Mouse (Mus musculus) gastrocnemius, adult 2 months (tissue): Measurements from ENCODE around the gene Arl6ip1. TPM values are rescaled to one million over a fixed set of nuclear protein-coding genes. Genes with fewer than 3 reads are reported as not detected.
A peak's percentile ranks its signal among the peaks of the same experiment; 100 is the strongest.

Source experiments
- DNase-seq: peaks from one replicate; pipeline ENCODE4 v3.0.0; 2022
- H3K27ac ChIP-seq: fragments of 200-600 bp; 2 replicates; pipeline ENCODE4 v1.8.1; 2022; ENCODE audit warnings: mild to moderate bottlenecking
- H3K4me3 ChIP-seq: fragments of 200-600 bp; 2 replicates; pipeline ENCODE4 v1.8.1; 2022; ENCODE audit warnings: mild to moderate bottlenecking, moderate library complexity
- CTCF ChIP-seq: fragments of 200-600 bp; IDR thresholded peaks from 2 replicates; pipeline ENCODE4 v1.8.1; 2022; ENCODE audit warnings: antibody characterized with exemption, mild to moderate bottlenecking, moderate library complexity
- intact Hi-C: fragments of 180-260 bp; cut with DNase I; formaldehyde crosslinking; loops from one replicate; pipeline ENCODE4 v1.15.1; 2025
- total RNA-seq, 2 experiments: library from RNA; stranded (reverse); gene quantifications; 2 replicates each; pipeline ENCODE4 v1.2.3; 2021

The Arl6ip1 gene
- total RNA-seq, 2 experiments from 2014 or later = 7.9 to 11.2 TPM

DNA sequence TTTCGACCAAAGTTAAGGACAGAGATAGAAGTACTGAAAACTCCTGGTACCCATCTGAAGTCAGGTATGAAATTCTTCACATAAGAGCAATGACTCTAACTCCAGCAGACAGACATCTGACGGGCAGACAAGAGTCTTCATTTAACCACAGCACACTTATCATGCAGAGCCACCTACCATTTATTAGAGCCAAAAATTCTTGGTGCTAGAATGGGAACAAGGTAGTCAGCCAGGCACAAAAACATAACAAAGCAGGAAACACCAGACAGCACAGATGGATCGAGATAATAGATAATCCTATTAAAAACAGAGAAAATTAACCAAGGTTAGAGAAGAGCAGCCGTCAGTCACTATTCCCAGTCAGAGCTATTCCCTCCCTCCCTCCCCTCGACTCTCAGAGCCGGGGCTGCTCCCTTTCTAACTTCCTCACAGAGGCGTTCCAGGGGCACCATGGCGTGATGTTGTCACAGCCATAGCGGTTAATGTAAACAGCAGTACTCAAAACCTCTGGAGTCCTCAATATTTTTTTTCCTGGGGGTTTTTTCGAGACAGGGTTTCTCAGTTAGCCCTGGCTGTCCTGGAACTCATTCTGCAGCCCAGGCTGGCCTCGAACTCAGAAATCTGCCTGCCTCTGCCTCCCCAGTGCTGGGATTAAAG lies 3.1 kb downstream of the Arl6ip1 start:
- Histone ChIP-seq H3K4me3 (no peak overlapping the region), H3K27ac (no peak overlapping the region)
- intact Hi-C loops = loop anchor here (10.0 kb wide), 1 partner anchor 588 kb away; the partner anchor contains the start of gene Ccp110
- TF ChIP-seq CTCF = no peak
- DNase-seq = no peak

DNA sequence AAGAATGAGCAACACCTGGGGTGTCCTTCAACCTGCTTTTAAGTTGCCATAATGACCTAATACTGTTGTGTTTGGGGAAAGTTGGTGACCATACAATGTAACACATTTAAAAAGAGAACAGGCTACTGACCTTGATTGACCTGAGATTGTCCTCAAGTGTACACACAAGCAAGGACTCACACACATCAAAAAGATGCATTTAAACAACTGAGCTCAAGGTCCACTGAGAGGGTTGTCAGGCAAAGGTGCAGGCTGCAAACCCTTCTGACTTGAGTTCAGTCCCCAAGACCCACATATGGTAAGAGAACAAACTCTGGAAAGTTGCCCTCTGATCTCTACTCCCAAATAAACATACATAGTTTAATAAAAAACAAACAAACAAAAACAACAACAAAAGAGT lies 3.7 kb downstream of the Arl6ip1 start:
- Histone ChIP-seq H3K4me3 (no peak overlapping the region), H3K27ac (no peak overlapping the region)
- no peak for DNase-seq
- no peak for TF ChIP-seq CTCF
- intact Hi-C loops = loop anchor here (10.0 kb wide), 1 partner anchor 589 kb away; the partner anchor contains the start of gene Ccp110

DNA sequence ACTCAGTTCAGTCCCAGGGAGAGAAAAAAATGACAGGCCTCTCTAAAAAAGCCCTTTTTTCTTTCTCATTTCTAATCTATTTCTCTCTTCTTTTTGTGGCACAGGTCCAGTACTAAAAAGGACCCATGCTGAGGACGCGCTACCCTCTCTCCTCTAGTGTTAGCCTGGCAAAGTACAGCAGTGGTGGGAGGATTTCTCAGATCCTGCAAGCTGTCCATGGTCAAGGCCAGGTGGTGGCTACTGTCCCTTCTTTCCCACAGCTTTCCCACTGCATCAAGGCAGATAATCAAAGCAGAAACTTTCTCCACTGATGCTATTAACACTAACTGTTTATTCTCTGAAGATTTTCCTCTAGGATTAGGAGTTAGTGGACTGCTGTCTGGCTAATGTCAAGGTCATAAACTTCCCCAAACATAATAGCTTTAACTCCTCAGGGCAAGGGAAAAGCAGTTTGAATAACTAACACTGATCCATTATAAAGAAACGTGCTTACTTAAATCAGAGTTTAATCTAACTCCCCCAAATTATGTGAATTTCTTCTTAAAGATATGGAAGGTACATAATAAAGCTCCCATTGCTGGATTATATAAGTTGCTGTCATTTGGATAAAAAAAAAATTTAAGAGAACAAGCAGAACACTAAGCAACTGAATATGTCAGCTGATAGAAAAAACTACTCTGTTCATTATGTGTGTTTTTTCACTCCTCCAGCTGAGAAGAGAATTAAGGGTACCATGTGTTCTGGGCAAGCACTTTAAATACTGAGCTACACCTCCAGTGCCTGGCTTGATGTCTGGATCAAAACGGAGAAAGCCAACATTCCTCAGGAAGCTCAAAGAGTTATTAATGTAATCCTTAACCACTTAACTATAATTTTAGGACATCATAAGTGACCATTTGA lies 5.7 kb downstream of the Arl6ip1 start:
- Histone ChIP-seq H3K4me3 (no peak overlapping the region), H3K27ac (no peak overlapping the region)
- intact Hi-C loops = loop anchor here (10.0 kb wide), 1 partner anchor 591 kb away; the partner anchor contains the start of gene Ccp110
- no peak for TF ChIP-seq CTCF
- no peak for DNase-seq

DNA sequence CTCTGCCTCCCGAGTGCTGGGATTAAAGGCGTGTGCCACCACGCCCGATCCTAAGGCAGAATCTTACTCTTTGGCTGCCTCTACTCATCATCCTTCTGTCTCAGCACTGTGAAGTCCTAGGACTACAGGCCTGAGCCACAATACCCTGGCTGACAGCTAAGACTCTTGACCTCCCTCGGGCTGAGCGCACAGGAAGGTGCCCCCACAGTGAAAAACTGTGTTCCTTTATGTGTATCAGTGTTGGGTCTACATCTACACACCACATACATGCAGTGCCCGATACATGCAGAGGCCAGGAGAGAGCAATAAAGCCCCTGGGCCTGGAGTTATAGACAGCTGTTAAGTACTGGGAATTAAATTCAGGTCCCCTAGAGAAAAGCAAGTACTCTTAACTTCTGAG lies 7.2 kb downstream of the Arl6ip1 start:
- H3K27ac ChIP-seq = no peak overlapping the region
- intact Hi-C loops = loop anchor here (10.0 kb wide), 1 partner anchor 593 kb away; the partner anchor contains the start of gene Ccp110
- no peak overlapping the region for H3K4me3 ChIP-seq
- DNase-seq = no peak
- no peak for TF ChIP-seq CTCF

DNA sequence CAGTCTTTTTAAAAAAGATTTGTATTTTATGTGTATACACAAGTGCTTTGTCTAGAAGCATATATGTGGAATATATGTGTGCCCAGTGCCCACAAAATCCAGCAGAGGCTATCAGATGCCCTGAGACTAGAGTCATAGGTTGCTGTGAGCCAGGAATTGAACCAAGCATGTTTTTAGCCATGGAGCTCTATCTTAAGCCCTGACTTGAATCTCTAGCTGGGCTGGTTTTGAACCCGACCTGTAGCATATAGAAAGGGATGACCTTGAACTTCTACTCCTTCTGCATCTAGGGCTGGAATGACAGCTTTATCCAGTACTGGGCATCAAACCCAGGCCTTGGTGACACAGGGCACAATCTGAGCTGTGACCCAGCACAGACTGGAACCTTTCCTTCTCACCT lies 8.8 kb downstream of the Arl6ip1 start:
- no peak overlapping the region for H3K27ac ChIP-seq
- no peak for DNase-seq
- no peak for TF ChIP-seq CTCF
- intact Hi-C loops = loop anchor here (10.0 kb wide), 1 partner anchor 594 kb away; the partner anchor contains the start of gene Ccp110
- no peak overlapping the region for H3K4me3 ChIP-seq

DNA sequence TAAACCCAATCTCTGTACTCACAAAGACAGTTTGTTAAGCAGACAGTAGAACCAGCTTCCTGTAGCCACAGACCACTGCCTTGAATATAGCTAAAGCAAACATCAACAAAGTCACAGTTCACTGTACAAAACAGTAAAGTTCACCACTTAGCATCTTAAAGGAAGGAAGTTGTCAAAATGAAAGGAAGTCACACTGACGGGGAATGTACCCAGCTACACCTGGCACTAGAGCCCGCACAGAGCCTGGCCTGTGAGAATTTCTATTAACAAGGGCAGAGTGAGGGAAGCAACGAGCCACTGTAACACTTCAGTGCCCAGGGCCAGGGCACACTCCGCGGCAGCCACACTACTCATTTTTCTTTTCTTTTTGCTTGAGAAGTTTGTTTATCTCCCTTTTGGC lies 9.5 kb downstream of the Arl6ip1 start:
- no peak overlapping the region for H3K4me3 ChIP-seq
- no peak for DNase-seq
- intact Hi-C loops = loop anchor here (10.0 kb wide), 1 partner anchor 595 kb away; the partner anchor contains the start of gene Ccp110
- no peak for TF ChIP-seq CTCF
- no peak overlapping the region for H3K27ac ChIP-seq

DNA sequence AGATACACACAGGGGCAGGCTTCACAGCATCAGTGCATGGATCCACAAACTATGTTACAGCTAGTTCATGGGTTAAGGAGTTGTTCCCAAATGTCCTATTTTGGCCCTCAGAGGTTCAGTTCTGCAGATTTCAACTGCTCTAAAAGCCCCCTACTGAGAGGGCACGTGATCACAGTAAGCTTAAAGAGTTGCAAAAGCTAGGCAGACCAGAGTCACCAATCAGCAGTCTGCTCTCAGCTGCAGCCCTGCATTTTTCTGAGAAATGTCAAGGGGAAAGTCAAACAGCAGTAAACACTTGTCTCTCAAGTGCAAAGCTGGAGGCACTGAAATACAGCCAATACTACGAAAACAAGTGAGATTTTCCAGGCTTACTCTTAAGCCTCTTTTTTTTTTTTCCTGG lies 10.3 kb downstream of the Arl6ip1 start:
- Histone ChIP-seq H3K4me3 (no peak overlapping the region), H3K27ac (no peak overlapping the region)
- intact Hi-C loops = no loop called here
- no peak for TF ChIP-seq CTCF
- DNase-seq = no peak

DNA sequence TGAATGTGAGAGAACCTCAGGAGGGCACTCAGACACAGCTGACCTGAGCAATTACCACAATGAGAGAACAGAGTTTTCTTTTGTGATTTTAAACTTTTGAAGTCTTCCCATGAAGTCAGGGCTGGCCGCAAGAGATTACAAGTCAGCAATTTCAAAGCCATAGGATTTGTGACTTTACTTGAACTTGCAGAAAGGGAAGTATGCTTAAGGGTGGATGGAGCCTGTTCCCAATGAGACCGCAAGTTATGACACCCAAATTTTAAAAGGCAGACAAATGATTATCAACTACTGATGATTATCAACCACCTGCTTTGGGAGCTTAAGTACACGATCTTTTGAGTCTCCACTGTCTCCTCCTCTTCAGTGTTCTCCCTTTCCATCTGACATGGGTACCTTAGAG lies 11.0 kb downstream of the Arl6ip1 start:
- intact Hi-C loops = no loop called here
- no peak for TF ChIP-seq CTCF
- DNase-seq = no peak
- no peak overlapping the region for H3K27ac ChIP-seq
- H3K4me3 ChIP-seq = no peak overlapping the region

DNA sequence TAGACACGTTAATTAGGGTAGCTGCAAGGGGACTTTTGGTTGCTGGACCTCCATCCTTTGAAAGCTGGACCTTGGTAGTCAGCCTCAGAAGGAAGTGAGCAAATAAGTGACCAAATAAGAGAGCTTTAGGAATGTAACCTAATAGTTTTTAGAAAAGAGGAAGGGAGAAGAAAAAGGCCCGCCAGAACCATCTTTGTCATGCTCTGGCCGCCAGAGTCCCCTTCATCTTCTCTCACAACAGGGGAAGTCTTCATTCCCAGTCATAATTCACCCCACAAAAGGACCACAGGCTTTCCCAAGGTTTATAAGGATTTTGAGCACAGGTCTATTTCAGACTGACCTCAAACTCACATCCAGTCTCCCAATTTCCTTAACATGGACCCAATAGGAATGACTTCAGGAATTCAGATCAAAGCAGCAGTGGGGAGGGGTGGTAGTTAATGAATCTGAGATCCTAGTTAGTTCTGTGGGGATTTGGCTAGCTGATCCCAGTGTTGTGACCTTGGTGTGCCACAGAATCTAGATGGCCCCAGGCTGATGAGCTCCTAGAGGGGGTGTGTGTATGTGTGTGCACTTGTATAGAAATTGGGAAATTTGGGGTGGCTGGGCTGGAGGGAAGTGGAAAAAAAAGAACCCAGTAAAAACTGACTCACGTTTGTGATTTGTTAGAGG lies 11.8 kb downstream of the Arl6ip1 start:
- DNase-seq = no peak
- H3K4me3 ChIP-seq = no peak overlapping the region
- H3K27ac ChIP-seq = no peak overlapping the region
- intact Hi-C loops = no loop called here
- TF ChIP-seq CTCF = no peak

DNA sequence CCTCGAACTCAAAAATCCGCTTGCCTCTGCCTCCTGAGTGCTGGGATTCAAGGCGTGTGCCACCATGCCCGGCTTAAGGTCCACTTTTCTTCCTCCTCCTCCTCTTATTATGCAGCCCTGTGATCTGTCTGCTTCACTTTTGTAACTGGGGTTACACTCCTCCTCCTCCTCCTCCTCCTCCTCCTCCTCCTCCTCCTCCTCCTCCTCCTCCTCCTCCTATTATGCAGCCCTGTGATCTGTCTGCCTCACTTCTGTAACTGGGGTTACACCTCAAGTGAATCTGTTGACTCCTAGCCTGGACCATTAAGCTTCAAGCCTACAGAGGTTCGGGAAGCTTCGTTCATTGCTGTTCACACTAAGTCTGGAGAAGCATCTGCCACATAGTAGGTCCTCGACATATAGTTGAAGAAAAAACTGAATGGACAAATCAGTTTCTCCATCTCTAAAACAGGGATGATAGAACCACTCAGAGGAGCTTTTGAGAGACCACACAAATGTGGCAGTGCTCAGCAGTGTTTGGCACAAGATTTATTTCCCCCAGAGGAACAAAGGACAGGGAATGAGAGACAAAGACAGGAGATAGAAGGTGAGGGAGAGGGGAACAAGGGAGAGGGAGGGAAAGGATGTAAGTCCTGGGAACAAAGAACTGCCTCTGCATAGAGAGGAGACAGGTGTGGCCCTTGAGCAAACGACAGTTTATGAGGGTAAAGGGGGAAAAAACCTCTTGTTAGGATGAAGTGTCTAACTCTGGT lies 12.5 kb downstream of the Arl6ip1 start:
- peak overlapping the region; percentile 88; the same call in 1 of the 2 replicates for H3K27ac ChIP-seq
- DNase-seq = no peak
- H3K4me3 ChIP-seq = peak overlapping the region; percentile 92
- intact Hi-C loops = no loop called here
- no peak for TF ChIP-seq CTCF

DNA sequence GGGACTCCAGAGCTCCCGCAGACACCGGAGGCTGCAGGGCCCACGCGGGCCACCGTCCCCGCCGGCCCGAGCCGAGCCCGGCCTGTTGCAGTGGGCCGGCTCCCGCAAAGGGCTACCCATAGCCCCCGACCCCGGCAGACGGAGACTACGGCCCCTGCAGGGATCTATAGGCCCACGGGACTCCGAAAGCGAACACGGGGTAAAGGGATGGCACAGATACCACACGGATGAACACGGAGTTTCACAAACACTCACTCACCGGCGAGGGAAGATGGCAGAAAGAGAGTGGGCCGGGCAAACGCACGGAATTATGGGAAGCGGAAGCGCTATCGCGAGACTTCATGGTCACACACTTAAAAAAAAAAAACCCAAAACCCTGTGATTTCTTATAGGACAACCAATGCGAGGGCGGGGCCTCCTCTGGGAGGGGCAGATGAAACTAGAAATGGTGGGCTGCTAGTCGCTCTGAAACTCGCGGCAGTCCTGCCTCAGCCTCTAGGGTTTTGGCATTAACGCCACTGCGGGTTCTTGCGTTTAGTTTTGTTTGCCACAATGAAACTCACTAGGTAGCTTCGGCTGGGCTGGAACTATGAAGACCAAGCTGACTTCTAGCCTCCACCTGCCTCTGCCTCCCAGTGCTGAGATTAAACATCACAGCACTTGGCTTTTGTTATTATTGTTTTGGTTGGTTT lies 13.4 kb downstream of the Arl6ip1 start, which contains the start of gene Rps15a:
Gene Rps15a, minus strand, starts transcription at position 312 of the 692 bp plus-strand sequence.
- peak; percentile 96 for DNase-seq
- intact Hi-C loops = no loop called here
- H3K27ac ChIP-seq = peak within 1 kb of the TSS; percentile 88
- 0 out of 2 replicates have a peak, but pooled peaks have one; percentile 21 for TF ChIP-seq CTCF
- H3K4me3 ChIP-seq = peak within 1 kb of the TSS; percentile 92
